Mouse (Mus musculus) spleen, adult 18-20 months (tissue): ENCODE measurements around the gene Cpne4.

Experiments
- DNase-seq, 2 experiments: peaks; one replicate each; pipeline ENCODE4 v3.0.0; 2022; ENCODE audit warnings: mixed read lengths in 2 of 2

Cpne4 gene

GRCm38 (mm10) chr9:104878558-104878957, 331.5 kb downstream of the Cpne4 start:
- DNase-seq, result peak in 1 of 2 experiments; percentile 11

GRCm38 (mm10) chr9:104890517-104890916, 343.4 kb downstream of the Cpne4 start:
- DNase-seq, result no peak

- no peak for DNase-seq
Observed at GRCm38 (mm10) chr9:104895360-104895759, 348.3 kb downstream of the Cpne4 start.

GRCm38 (mm10) chr9:104901118-104901517, 354.0 kb downstream of the Cpne4 start:
- no peak for DNase-seq

GRCm38 (mm10) chr9:104901827-104902226, 354.7 kb downstream of the Cpne4 start:
- DNase-seq, result no peak

GRCm38 (mm10) chr9:104912686-104913085, 365.6 kb downstream of the Cpne4 start:
- no peak for DNase-seq

- DNase-seq, result no peak
Observed at GRCm38 (mm10) chr9:104913327-104913726, 366.2 kb downstream of the Cpne4 start.

- DNase-seq, result no peak
Observed at GRCm38 (mm10) chr9:104921197-104921596, 374.1 kb downstream of the Cpne4 start.

GRCm38 (mm10) chr9:104922051-104922450, 375.0 kb downstream of the Cpne4 start:
- DNase-seq, result no peak

GRCm38 (mm10) chr9:104928806-104929205, 381.7 kb downstream of the Cpne4 start:
- DNase-seq, result no peak

- DNase-seq, result no peak
Observed at GRCm38 (mm10) chr9:104940389-104940788, 393.3 kb downstream of the Cpne4 start.

- DNase-seq, result no peak
Observed at GRCm38 (mm10) chr9:104950551-104950950, 403.5 kb downstream of the Cpne4 start.

GRCm38 (mm10) chr9:104952176-104952575, 405.1 kb downstream of the Cpne4 start:
- no peak for DNase-seq

- no peak for DNase-seq
Observed at GRCm38 (mm10) chr9:104972828-104973227, 425.7 kb downstream of the Cpne4 start.

- DNase-seq, result no peak
Observed at GRCm38 (mm10) chr9:104981934-104982548, 435.0 kb downstream of the Cpne4 start.

GRCm38 (mm10) chr9:104998225-104998624, 451.1 kb downstream of the Cpne4 start:
- no peak for DNase-seq

- no peak for DNase-seq
Observed at GRCm38 (mm10) chr9:105010721-105011120, 463.6 kb downstream of the Cpne4 start.

GRCm38 (mm10) chr9:105018186-105018585, 471.1 kb downstream of the Cpne4 start:
- DNase-seq, result no peak

- DNase-seq, result no peak
Observed at GRCm38 (mm10) chr9:105028311-105028710, 481.2 kb downstream of the Cpne4 start.

GRCm38 (mm10) chr9:105032572-105032971, 485.5 kb downstream of the Cpne4 start:
- no peak for DNase-seq

GRCm38 (mm10) chr9:105033641-105034040, 486.6 kb downstream of the Cpne4 start:
- DNase-seq, result no peak

- DNase-seq, result no peak
Observed at GRCm38 (mm10) chr9:105037847-105038246, 490.8 kb downstream of the Cpne4 start.

GRCm38 (mm10) chr9:105046014-105046413, 498.9 kb downstream of the Cpne4 start:
- DNase-seq, result no peak

- no peak for DNase-seq
Observed at GRCm38 (mm10) chr9:105048351-105048750, 501.3 kb downstream of the Cpne4 start.

- no peak for DNase-seq
Observed at GRCm38 (mm10) chr9:105049636-105050035, 502.6 kb downstream of the Cpne4 start.
